Mouse (Mus musculus) heart, postnatal 0 days (tissue): ENCODE data around the gene Tacc3.
A peak's percentile ranks its signal among the peaks of the same experiment; 100 is the strongest.

Experiments used
- CTCF ChIP-seq: IDR thresholded peaks from 2 replicates; pipeline ENCODE4 v1.5.1; 2016; ENCODE audit warnings: antibody characterized with exemption, control low read depth, low read depth
- EP300 ChIP-seq: IDR thresholded peaks from 2 replicates; pipeline ENCODE4 v1.6.1; 2016; ENCODE audit warnings: antibody characterized with exemption, low read depth

- TF ChIP-seq CTCF (peak; percentile 71), EP300 (no peak)
Measured at GRCm38 (mm10) chr5:33683897-33684652, 26.1 kb downstream of the Tacc3 start.
